Mouse (Mus musculus): ENCODE results near the gene Kcnh4.

Kcnh4 gene

DNA sequence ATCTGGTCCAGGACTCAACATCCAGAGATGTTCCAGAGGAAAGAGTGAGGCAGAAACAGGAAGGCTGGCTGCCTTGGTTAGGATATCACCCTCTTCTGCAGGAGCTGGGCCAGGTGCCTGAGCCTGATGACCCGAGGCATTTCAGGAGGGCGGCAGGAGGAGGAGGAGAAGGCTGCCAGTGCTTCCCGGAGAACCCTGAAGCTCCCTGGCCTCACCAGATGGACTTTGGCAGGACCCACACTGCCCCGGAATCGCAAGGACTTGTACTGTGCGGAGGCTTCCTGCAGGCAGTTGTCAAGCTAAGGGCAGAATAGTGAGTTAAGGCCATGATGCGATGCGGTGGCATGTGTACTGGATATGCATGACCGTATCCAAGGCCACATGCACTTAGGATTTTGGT is 7.0 kb upstream of the Kcnh4 start:
- no peak for DNase-seq (ENCODE audit: low read depth, low spot score)

DNA sequence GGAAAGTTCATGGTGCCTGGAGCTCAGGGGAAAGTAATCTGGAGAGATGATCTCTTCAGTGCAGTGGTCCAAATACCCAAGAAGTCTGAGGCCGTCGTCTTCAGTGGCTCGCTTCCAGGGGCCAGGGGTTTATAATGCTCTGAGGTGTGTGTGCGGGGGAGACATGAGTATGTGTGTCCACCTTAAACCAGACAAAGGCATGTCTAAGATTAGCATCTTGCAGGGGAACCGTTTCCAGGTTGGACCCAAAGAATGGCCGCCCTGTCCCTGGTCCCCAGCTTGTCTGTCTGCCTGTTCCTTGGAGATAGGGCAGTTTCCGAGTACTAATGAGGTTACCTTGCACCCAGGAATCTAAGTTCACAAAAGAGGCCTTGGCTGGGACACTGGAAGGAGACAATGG is 3.1 kb upstream of the Kcnh4 start, which contains the start of gene Hcrt:
TSS of gene Hcrt (minus strand) at position 101 of the 400 bp plus-strand sequence.
- no peak for DNase-seq (ENCODE audit: low read depth, low spot score)

DNA sequence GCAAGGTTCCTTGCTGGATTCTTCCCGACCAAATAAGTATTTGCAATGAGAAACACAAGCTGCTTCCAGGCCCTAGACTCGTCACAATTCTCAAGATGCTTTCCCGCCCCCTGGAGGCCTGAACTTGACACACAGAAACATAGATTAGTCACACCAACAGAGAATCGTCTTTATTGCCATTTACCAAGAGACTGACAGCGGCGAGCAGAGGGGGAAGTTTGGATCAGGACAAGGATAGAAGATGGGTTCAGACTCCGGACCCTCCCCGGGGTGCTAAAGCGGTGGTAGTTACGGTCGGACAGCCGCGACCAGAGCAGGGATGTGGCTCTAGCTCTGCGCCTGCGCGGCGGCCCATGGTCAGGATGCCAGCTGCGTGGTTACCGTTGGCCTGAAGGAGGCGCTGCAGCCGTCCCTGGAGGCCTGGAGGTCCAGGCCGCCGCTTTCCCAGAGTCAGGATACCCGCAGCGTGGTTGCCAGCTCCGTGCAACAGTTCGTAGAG is 1.9 kb upstream of the Kcnh4 start:
- DNase-seq (ENCODE audit: low read depth, low spot score) = no peak

DNA sequence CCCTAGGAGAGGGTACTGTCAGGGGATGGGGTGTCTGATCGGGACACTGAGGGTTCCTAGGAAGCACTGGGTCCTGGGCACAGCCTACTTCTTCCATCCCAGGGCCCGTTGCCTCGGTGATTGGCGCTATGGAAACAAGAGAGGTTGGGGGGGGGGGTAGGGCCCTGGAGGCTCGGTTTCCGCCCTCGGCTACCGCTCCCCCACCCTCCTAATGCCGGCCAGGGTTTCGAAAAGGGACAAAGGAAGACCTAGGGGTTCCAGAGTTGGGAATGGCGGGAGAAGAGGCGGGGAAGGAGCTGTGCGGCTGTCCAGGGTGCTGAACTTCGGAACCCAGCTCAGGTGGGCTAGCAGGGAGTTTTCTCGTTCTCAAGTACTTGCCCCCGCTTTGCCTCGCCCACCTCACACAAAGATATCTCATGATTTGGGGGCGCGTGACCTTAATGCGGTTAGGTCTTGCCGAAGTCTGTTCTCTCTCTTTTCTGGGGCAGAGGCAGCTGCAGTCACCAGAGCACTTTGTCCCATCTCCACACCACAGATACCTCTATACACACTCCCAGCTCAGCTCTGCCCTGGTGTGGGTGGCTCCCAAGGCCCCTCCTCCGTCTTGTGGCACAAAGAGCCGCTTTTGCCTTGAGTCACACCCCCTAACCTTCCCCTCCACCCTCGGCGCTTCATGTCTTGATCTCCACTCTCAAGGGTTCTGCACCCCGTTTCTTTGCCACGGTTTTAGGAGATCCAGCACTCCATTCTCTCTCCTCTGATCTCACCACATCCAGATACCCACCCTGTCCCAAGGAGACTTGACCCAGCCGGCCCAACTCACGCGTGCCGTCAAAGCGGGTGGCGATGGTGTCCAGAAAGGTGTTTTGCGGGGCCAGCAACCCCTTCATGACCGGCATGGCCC is 783 bp downstream of the Kcnh4 start:
- no peak for DNase-seq (ENCODE audit: low read depth, low spot score)

DNA sequence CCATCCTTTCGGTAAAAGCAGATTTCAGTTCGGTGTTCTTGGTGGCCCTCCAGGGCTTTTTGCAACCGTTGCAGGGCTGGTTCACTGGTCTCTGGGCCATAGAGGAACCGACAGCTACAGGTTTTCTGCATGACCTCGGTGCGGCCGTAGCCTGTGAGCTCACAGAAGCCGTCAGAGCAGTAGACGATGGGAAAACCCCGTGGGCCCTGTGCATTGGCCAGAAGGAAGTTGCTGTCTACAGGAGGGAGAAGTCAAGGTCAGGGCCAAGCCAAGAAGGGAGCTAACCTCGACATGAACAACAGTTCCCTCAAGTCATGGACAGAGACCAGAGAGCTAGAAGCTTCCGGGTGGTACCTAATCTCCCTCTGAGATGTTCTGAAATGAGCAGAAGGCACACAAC is 2.2 kb downstream of the Kcnh4 start:
- DNase-seq (ENCODE audit: low read depth, low spot score) = no peak

DNA sequence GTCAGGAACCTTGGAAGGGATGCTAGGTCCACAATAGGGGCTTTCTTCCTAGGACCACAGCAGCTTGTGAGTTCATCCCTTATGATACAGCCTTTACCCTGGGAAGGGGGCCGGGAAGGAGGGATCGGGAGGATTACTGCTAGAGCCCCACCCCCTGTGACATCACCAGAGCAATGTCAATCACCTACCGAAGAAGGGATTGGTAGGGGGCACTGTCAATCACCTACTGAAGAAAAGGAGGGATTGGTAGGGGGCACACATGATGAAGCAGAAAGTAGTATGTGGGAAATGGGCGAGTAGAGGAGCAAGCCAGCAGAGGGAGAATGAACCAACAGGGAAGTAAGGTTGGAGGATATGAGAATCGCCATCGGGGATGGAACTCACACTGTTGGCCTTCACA is 3.3 kb downstream of the Kcnh4 start:
- no peak for DNase-seq (ENCODE audit: low read depth, low spot score)

DNA sequence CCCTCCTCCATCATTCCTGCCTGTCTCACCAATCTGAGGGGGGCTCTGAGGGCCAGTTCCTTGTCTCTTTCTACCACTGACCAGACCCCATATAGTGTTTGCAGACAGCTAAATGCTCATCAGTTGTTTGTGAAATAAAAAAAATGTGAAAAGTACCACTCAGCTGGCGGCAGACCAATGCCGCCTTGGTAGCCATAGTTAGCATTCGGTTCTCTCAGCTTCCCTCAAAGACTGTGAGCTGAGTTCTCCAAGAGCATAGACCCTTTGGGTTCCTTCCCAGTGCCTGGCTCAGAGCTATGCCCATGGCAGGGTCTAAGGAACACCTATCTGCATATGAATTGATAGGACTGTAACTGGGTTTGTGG is 5.1 kb downstream of the Kcnh4 start:
- no peak for DNase-seq (ENCODE audit: low read depth, low spot score)

DNA sequence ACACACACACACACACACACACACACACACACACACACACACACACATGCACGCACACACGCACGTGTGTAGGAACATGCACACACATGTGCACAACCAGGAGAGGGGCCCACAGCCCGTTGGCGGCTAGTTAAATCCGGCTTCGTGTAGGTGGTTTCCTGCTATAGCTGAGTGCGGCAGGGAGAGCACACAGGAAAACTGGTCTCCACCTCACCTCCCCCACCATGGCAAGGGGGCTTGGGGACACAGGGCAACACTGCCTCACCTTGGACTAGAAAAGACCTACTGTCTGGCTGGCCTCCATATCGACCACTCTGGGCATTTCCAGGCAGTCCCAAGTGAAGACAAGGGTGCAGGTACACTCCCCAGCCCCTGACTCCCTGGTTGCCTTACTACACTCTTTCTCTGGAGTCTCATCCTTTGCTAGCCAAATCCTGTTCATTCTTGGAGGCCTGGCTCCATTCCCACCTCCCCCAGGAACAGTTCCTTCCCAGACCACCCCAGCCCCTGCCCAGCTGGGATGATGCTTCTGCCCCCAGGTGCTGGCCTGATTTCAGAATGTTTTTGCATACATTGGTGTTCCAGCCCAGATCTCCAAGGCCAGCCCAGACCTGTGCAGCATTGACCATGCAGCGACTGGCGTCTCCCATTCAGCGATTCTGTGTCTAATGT is 5.6 kb downstream of the Kcnh4 start:
- no peak for DNase-seq (ENCODE audit: low read depth, low spot score)

DNA sequence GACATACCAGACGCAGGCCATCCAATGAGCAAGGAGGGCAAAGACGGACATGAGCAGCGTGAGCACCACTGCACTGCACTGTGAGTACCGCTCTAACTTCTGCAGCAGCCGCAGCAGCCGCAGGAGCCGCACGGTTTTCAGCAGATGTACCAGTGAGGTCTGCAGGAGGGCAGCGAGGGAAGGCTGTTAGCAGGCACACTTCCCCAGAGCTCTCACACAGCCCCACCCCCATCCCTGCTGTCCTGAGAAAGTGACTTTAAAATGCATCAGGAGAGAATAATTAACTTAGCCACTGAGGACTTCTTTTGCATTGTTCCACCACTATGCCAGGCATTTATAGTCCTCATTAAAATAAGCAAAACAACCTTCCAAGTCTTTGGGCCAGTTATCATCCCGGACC is 7.4 kb downstream of the Kcnh4 start:
- DNase-seq (ENCODE audit: low read depth, low spot score) = no peak

DNA sequence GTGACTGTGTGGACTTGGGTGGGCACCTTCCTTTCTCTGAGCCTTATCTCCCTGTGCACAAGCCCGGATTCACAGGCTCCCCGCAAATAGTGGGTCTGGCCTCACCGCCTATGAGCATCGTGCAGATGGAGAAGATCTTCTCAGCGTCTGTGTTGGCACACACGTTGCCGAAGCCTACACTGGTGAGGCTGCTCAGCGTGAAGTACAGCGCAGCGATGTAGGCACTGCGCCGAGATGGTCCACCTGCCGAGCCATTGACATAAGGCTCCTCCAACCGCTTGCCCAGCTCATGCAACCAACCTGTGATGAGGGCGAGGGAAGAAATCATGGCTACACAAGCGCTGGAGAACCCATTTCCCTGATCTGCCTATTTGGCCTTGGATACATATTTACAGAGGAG is 9.6 kb downstream of the Kcnh4 start:
- DNase-seq (ENCODE audit: low read depth, low spot score) = no peak

DNA sequence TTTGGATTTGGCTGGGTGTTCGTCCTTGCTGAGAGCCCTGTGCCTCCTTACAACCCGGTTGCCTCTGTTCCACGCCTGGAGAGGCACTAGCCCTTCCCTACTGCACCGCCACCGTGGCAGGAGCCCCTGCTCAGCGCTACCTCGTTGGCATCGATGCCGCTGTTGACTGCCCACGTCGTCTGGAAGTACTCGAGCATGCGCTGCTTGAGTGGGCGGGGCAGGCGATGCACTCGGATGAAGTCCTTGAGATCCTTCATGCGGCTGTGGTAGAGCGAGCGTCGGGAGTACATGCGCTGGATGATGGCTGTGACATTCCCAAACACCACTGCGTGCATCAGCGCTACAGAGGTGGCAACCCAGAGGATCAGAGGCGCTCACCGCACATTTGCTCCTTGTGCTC is 10.3 kb downstream of the Kcnh4 start:
- DNase-seq (ENCODE audit: low read depth, low spot score) = no peak

DNA sequence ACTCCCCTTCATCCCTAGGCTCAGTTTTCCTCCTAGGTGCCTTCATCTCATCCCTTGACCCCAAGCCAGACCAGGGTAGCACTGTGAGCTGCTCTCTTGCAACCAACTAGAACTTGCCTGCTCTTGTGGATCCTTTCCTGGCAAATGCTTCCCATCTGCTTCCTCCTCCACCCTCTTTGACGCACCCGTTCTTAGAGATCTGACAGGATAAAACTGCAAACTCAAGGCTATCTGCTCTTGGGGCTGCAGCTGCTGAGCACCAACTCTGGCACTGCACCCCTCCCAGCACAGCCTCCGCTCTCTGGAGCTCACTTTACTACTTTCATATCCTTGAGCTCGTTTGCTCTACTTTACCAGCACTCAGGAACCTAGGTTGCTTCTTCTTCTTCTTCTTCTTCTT is 11.1 kb downstream of the Kcnh4 start:
- DNase-seq (ENCODE audit: low read depth, low spot score) = no peak

DNA sequence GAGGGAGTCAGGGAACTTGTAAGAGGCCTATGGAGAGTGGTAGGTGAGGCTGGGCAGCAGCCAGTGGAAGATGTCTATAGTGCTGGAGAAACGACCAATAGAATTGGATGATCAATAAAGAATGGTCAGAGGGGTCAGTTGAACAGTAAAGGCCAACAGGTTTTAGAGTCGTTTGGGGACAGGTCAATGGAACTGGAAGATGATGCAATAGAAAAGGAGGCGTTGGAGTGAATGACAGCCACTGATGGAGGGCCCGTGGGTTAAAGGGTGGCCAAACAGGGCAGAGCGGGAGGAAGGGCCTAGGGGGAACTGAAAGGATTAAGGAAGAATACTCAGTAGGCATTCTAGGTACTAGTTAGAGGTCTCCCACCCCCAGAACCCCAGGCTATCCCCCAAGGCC is 12.6 kb downstream of the Kcnh4 start:
- no peak for DNase-seq (ENCODE audit: low read depth, low spot score)

DNA sequence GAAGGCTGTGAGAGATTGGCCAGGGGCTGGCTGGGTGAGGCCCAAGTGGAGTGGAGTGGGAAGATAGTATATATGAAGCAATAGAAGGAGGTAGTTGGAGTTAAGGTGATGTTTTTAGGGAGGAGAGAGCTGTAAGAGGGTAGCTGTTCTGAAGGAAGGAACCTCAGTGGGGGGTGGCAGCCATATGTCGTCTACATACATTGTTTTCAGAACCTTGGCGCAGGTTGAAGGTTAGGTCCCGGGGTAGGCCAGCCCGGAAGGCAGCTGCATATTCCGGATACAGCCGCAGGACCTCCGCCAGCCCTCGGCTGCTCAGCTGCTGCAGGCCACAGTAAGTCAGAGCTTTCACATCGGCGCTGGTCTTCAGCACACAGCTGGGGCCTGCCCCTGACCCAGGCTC is 13.2 kb downstream of the Kcnh4 start:
- DNase-seq (ENCODE audit: low read depth, low spot score) = no peak

DNA sequence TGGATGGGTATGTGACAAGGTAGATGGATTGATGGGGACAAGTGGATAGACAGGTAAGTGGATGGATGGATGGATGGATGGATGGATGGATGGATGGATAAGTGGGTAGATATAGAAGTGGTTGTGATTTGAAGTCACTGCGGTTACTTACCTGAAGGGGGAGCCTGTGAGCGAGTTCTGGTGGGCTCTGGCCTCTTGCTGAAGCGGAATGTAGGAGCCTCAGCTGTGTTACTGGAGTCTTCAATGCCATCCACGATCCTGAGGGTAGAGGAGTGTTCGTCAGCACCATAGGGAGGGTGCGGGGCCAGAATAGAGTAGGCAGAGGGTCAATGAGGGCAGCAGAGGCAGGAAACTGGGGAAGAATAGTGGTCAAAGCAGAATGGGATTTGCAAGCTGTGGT is 14.7 kb downstream of the Kcnh4 start:
- no peak for DNase-seq (ENCODE audit: low read depth, low spot score)

DNA sequence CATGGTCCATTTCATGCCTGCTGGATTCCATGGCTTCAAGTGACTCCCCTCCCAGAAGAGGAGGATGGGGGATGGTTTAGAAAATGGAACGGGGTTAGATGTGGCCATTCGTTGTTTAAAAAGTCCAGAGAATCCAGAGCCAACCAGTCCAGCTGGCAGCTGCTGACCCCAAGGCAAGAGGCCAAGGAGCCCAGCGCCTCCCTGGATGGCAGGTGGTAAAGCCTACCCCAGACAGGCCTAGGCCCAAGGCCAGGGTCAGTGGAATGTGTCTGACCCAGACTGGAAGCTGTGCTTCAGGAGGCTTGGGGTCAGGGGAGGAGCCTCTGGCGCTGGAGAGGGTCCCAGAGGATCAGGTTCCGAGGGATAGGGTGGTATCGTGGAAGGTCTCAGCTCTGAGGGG is 18.4 kb downstream of the Kcnh4 start:
- DNase-seq (ENCODE audit: low read depth, low spot score) = no peak

DNA sequence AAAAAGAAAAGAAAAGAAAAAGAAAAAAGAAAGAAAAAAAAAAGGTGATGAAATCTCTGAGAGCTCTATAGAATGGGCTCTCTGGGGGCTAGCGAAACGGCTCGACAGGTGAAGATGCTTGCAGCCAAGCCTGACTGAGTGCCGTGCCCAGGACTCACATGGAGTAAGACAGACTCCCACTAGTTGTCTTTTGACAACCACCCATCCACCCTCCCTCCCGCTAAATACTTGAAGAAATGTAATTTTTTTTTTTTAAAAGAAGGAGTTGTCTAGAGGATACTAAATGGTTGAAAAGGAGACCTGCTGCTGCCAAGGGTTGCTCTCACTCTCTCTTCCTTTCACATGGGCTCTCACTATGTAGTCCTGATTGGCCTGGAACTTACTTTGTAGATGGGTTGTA is 21.0 kb downstream of the Kcnh4 start:
- DNase-seq (ENCODE audit: low read depth, low spot score) = no peak

DNA sequence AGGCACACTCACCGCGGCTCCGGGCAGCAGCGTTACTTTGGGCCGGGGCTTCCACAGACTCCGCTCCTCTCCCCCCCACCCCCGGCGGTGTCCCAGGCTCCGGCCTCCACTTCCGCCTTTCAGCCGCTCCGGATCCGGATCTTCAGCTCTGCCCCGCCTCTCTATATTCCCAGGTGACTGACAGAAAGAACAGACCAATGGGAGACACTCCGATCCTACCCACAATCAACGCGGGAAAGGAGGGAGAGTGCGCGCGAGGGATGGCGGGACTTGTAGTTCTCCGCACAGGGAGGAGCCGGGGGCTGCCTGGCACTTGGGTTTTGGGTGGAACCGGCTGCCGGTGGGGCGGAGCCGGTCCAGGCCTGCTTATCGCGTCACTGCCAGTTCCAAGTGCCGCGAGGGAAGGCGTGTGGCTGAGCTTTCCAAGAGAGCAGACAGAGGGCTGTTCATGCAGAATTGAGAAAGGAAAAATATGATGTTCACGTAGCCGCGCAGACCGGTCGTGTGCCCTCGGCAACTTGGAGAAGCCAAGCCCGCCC is 21.6 kb downstream of the Kcnh4 start, which contains the start of gene Rab5c:
TSS of gene Rab5c (minus strand) at position 150 of the 539 bp plus-strand sequence.
- DNase-seq (ENCODE audit: low read depth, low spot score) = peak; percentile 98

DNA sequence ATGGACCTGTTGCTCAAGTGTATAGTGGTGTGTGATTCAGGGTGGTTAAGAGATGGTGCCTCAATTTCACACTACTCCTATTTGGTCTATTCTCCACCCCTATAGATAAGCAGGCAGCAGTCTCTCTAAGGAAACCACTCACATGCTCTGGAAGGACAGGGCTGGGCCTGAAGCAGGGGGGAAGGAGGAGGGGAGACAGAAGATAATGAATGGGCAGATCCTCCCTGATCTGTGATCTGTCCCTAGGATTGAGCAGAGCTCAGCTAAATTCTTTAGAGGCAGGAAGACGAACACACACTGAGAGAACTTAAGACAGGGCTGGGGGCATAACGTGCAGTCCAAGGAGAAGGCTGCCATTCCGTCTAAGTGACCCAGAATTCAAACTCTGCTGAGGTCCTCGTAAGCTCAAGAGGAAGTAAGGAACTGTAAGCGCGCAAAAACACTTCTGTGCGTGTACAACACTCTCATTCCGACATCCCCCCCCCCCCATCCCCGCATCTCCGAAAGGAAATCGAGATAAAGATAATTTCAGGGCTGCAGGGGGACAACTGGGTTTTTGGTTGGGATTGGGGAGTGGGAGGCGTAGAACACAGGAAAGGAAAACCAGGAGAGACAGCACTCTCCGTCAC is 22.5 kb downstream of the Kcnh4 start:
- DNase-seq (ENCODE audit: low read depth, low spot score) = no peak

DNA sequence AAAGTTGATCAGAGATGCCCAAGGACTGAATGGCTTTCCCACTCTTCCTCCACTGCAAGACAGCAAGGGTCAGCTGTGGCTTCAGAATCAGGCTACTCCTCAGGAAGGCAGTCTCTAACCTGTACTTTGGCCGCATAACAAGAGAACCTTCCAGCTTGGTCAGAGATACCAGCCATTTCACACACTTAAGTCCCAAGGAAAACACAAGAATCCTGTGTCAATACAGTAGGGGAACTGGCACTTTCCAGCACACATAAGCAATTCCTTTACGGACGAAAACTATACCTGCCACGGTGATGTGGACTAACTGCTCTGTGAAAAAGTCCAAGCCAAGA is 23.0 kb downstream of the Kcnh4 start:
- DNase-seq (ENCODE audit: low read depth, low spot score) = no peak

DNA sequence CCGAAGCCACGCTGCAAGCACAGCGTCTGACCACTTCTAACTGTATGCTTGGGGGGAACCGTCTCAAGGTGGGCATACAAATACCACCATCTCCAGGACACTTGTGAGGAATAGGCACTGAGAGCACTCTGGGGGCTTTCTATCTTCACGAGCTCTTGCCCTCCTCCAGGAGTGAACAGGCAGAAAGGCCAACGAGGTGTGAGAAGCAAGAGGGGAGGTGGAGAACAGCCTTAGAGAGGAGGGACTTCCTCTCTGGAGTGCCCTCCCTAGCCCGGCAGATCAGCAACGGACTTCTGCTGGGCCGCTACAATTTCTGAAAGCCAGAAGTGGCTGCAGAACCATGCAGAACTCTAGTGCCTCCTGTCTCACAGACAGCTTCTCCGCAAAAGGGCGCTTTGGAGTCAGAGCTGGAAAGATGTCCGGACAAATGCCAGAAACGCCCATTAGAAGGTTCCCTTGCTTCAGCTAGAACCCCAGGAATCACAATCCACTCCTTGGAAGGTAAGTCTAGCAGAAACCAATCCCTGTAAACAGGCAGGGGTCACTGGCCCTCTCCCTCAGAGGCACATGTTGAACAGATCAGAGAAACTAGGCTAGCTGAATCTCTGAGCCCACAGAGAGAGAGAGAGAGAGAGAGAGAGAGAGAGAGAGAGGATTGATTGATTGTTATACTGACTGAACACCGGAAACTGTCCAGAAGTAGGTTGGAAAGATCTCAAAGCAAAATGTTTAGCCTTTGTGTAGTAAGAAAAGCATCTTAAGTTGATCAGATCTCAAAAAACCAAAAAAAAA is 23.6 kb downstream of the Kcnh4 start:
- DNase-seq (ENCODE audit: low read depth, low spot score) = no peak

All from brain, embryonic 18.5 days (tissue).